In genomic region chr4:128733496-128733895, GRCm38 (mm10) we compare ENCODE assay signal across 9 mouse cellular contexts. TPM values are rescaled to one million over a fixed set of nuclear protein-coding genes. Genes with fewer than 3 reads are reported as not detected.
A peak's percentile ranks its signal among the peaks of the same experiment; 100 is the strongest.
DNase-seq lines count a peak whose midpoint lies in the region; ATAC-seq lines count a peak whose summit lies in the region.
"Had no signal": no experiment of that assay in that cellular context is flagged by ENCODE, and none has a peak within 500 bp of the region (broad histone marks: within the 10 kb centered on the region; RNA-seq: fewer than 3 reads in every experiment).

No protein-coding gene starts in this region.

- H3K4me1 ChIP-seq in embryonic facial prominence, embryonic 11.5 days (ENCODE audit: control insufficient read depth, insufficient read depth, low read length) = peaks cover 16% of the 10 kb centered on the region
- peaks cover 95% of the 10 kb centered on the region for H3K4me1 ChIP-seq in hindbrain, embryonic 14.5 days (replicated peaks; ENCODE audit: control insufficient read depth, insufficient read depth, low read length)

- no peak overlapping the region for H3K4me2 ChIP-seq in embryonic facial prominence, embryonic 11.5 days (ENCODE audit: low read depth, low read length)
- H3K4me2 ChIP-seq in hindbrain, embryonic 14.5 days (replicated peaks) = peak overlapping the region; percentile 27

- ATAC-seq in embryonic facial prominence, embryonic 11.5 days (replicated peaks; ENCODE audit: insufficient number of reproducible peaks, low FRiP score, low TSS enrichment, low read depth) = no peak
- ATAC-seq in hindbrain, embryonic 14.5 days (ENCODE audit: low FRiP score) = no peak
- ATAC-seq in erythroblast, adult 5-6 weeks (replicated peaks; ENCODE audit: low FRiP score, poor library complexity, severe bottlenecking) = no peak

- no peaks in the 10 kb centered on the region for H3K9me3 ChIP-seq in embryonic facial prominence, embryonic 11.5 days (replicated peaks; ENCODE audit: control insufficient read depth, low read length)
- H3K9me3 ChIP-seq in hindbrain, embryonic 14.5 days (ENCODE audit: control insufficient read depth, low read length) = no peaks in the 10 kb centered on the region
- H3K9me3 ChIP-seq: G1E had no signal

- H3K9ac ChIP-seq in embryonic facial prominence, embryonic 11.5 days (replicated peaks; ENCODE audit: low read length) = peak overlapping the region; percentile 7; the same call in 1 of the 2 replicates
- peak overlapping the region; percentile 21 for H3K9ac ChIP-seq in hindbrain, embryonic 14.5 days

- H3K36me3 ChIP-seq in embryonic facial prominence, embryonic 11.5 days (replicated peaks; ENCODE audit: control insufficient read depth, insufficient read depth, low read depth, low read length) = no peaks in the 10 kb centered on the region; the same call in 1 of the 2 replicates
- peaks cover 29% of the 10 kb centered on the region for H3K36me3 ChIP-seq in hindbrain, embryonic 14.5 days (replicated peaks; ENCODE audit: control insufficient read depth, insufficient read depth)
- H3K36me3 ChIP-seq in macrophage (ENCODE audit: inconsistent target) = peaks cover 8% of the 10 kb centered on the region; the same call in 1 of the 2 replicates

- no peak overlapping the region for H3K4me3 ChIP-seq in embryonic facial prominence, embryonic 11.5 days (ENCODE audit: low read depth, low read length)
- H3K4me3 ChIP-seq in hindbrain, embryonic 14.5 days (replicated peaks; ENCODE audit: low read length) = no peak overlapping the region
- no peak overlapping the region for H3K4me3 ChIP-seq in macrophage (ENCODE audit: inconsistent target)

- 50% methylated on average over 6 of the region's 6 CpGs for WGBS in embryonic facial prominence, embryonic 11.5 days
- 31% methylated on average over 6 of the region's 6 CpGs for WGBS in hindbrain, embryonic 14.5 days
- WGBS in macrophage (ENCODE audit: missing documents) = 31% methylated on average over 6 of the region's 6 CpGs

- H3K79me2 ChIP-seq in macrophage (ENCODE audit: inconsistent target) = peaks cover 99% of the 10 kb centered on the region

- intact Hi-C loops in heart, postnatal 25 days (cut with DNase I) = no loop called here

- peak; percentile 22 to 47 for DNase-seq in heart, adult 9 months (ENCODE audit: low spot score in 2 of 2)
- DNase-seq in heart, postnatal 25 days (ENCODE audit: low spot score) = no peak
- no peak for DNase-seq in embryonic facial prominence, embryonic 11.5 days (ENCODE audit: low spot score)
- DNase-seq in hindbrain, embryonic 14.5 days (ENCODE audit: low spot score) = no peak
- no peak for DNase-seq in right cerebral cortex, adult 18-20 months
- DNase-seq in gastrocnemius, postnatal 25 days = no peak

- H3K27me3 ChIP-seq in embryonic facial prominence, embryonic 11.5 days (ENCODE audit: control insufficient read depth, insufficient read depth, low read length) = no peaks in the 10 kb centered on the region
- H3K27me3 ChIP-seq in hindbrain, embryonic 14.5 days (ENCODE audit: control insufficient read depth, insufficient read depth, low read length) = no peaks in the 10 kb centered on the region

- peak overlapping the region; percentile 36; the same call in 1 of the 2 replicates for H3K27ac ChIP-seq in embryonic facial prominence, embryonic 11.5 days (replicated peaks; ENCODE audit: low read depth, low read length)
- H3K27ac ChIP-seq in hindbrain, embryonic 14.5 days = peak overlapping the region; percentile 11
- peak overlapping the region; percentile 68 for H3K27ac ChIP-seq in macrophage

RNA-seq across cellular contexts. Expression of gene A3galt2, which starts 21.7 kb away (rescaled TPM):
- under 1 TPM in 1 of 2 experiments, not detected in 1; 0.14 TPM for total RNA-seq in heart, postnatal 25 days (2021)
- polyA plus RNA-seq in embryonic facial prominence, embryonic 11.5 days (2014; fragmentation: Nextera tagmentation; extraction: Ambion mirVana) = 0.11 and 0.18 TPM in 2 replicates
- polyA plus RNA-seq in hindbrain, embryonic 14.5 days (2014; fragmentation: Nextera tagmentation; extraction: Ambion mirVana) = 0.21 and 0.41 TPM in 2 replicates
- 1 to 10 TPM in 8 of 26 experiments, under 1 TPM in 16, not detected in 2; 0.29 to 4.8 (median 0.82) TPM for total RNA-seq in macrophage (2018; cell fraction: chromatin; rRNA removed)
- total RNA-seq in macrophage (2018; cell fraction: cytosol; rRNA removed) = under 1 TPM in 7 of 26 experiments, not detected in 19; 0.03 to 0.08 (median 0.06) TPM
- total RNA-seq in macrophage (2018; cell fraction: nucleus; rRNA removed) = 1 to 10 TPM in 10 of 26 experiments, under 1 TPM in 15, not detected in 1; 0.15 to 7.2 (median 0.74) TPM
- polyA plus RNA-seq in macrophage (2018) = not detected in 3 replicates
- under 1 TPM in 1 of 2 experiments, not detected in 1; 0.13 TPM for total RNA-seq in gastrocnemius, postnatal 25 days (2021)
- not detected in 2 replicates for total RNA-seq in erythroblast, adult 5-6 weeks (2015; ENCODE audit: low replicate concordance)
- not detected in 2 replicates for total RNA-seq in erythroblast, adult 5-6 weeks (2017; ENCODE audit: low replicate concordance)
- polyA plus RNA-seq: G1E had no signal

Comparison
In these comparisons a context has a peak if more than half of its experiments do, and no peak if none do; other contexts are left out.
1. DNase-seq: peak in heart, adult 9 months (2 of 2); none in heart, postnatal 25 days (single experiment), embryonic facial prominence, embryonic 11.5 days (single experiment), hindbrain, embryonic 14.5 days (single experiment), right cerebral cortex, adult 18-20 months (single experiment) and gastrocnemius, postnatal 25 days (single experiment).
2. H3K27ac ChIP-seq: peak in every context shown above with its lines; median percentile 68 in macrophage; 36 in embryonic facial prominence, embryonic 11.5 days; 11 in hindbrain, embryonic 14.5 days.